Mouse (Mus musculus): Measurements from ENCODE around the gene Gpat3.

DNA sequence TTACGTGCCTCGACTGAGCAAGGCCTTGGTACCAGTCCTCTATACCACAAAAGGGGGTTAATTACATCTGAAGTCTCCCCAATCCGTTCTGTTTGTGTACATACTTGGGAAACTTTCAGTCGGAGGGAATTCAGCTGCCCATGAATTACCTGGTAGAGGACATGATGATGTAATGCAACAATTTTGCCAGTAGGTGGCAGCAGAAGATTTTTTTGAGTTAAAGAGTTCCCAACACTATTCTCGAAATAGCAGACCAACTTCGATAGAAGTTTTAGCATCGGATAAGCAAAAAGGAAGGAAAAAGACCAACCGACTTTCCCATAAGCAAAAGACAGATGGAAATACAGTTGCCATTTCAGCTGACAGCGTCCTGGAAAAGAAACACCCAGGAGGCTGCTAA lies 73.6 kb downstream of the Gpat3 start:
- TF ChIP-seq CTCF (IDR thresholded peaks at IDR 0.05; ENCODE audit: control insufficient read depth, insufficient read depth, insufficient read length) (no peak), MYOD1 (IDR thresholded peaks at IDR 0.05; ENCODE audit: control insufficient read depth, insufficient read length, low read depth) (no peak), CEBPB (IDR thresholded peaks at IDR 0.05; ENCODE audit: low read depth) (peak; percentile 30), MYOG (IDR thresholded peaks at IDR 0.05; ENCODE audit: control insufficient read depth, extremely low read depth, insufficient read length) (no peak)

Data from C2C12 (cell line).